Mouse (Mus musculus) lung, postnatal 0 days (tissue): ENCODE measurements around the gene Tdgf1. TPM values are rescaled to one million over a fixed set of nuclear protein-coding genes. Genes with fewer than 3 reads are reported as not detected.

Experiments used
- ATAC-seq: fragments of 200-750 bp; cut with Nextera tagmentation; 2 replicates; pipeline ENCODE4 v1.8.0; 2017; ENCODE audit warnings: moderate library complexity
- DNase-seq: peaks from one replicate; pipeline ENCODE4 v3.0.0-alpha.2; 2016; ENCODE audit warnings: low spot score
- H3K27ac ChIP-seq: fragments of 300-500 bp; sonication (generic); 2 replicates; pipeline ENCODE4 v1.5.1; 2014; ENCODE audit warnings: antibody characterized with exemption, mild to moderate bottlenecking, low read length, mixed read lengths
- H3K27me3 ChIP-seq: fragments of 300-500 bp; sonication (generic); replicated peaks from 2 replicates; pipeline ENCODE4 v1.6.1; 2014; ENCODE audit warnings: low read length, mixed read lengths; ENCODE audit not compliant: insufficient read depth
- H3K36me3 ChIP-seq: fragments of 300-500 bp; sonication (generic); 2 replicates; pipeline ENCODE4 v1.6.1; 2014; ENCODE audit warnings: low read length, mixed read lengths; ENCODE audit not compliant: insufficient read depth
- H3K4me1 ChIP-seq: fragments of 300-500 bp; sonication (generic); 2 replicates; pipeline ENCODE4 v1.6.1; 2014; ENCODE audit warnings: antibody characterized with exemption, low read depth, low read length, mixed read lengths; ENCODE audit not compliant: insufficient read depth
- H3K4me2 ChIP-seq: fragments of 300-500 bp; sonication (generic); replicated peaks from 2 replicates; pipeline ENCODE4 v1.6.1; 2014; ENCODE audit warnings: low read depth, mild to moderate bottlenecking, low read length, moderate library complexity, mixed read lengths
- H3K4me3 ChIP-seq: fragments of 300-500 bp; sonication (generic); 2 replicates; pipeline ENCODE4 v1.5.1; 2014; ENCODE audit warnings: low read depth, low read length
- H3K9ac ChIP-seq: fragments of 300-500 bp; sonication (generic); replicated peaks from 2 replicates; pipeline ENCODE4 v1.6.1; 2014; ENCODE audit warnings: low read depth, mild to moderate bottlenecking
- H3K9me3 ChIP-seq: fragments of 300-500 bp; sonication (generic); 2 replicates; pipeline ENCODE4 v1.6.1; 2016; ENCODE audit warnings: low read length, mixed read lengths
- CTCF ChIP-seq: IDR thresholded peaks from 2 replicates; pipeline ENCODE4 v1.5.1; 2016; ENCODE audit warnings: antibody characterized with exemption, mild to moderate bottlenecking
- EP300 ChIP-seq: IDR thresholded peaks from 2 replicates; pipeline ENCODE4 v1.6.1; 2016; ENCODE audit warnings: antibody characterized with exemption, mild to moderate bottlenecking, control low read depth
- WGBS: fragments of 180-500 bp; shearing (Covaris S2); extraction: QIAGEN DNeasy Blood & Tissue Kit; methylation state at CpG from one replicate; pipeline ENCODE4 v1.1.7; 2014; 5-methylcytosine and 5-hydroxymethylcytosine counted together
- polyA plus RNA-seq: library from polyadenylated mRNA; unstranded; fragments of >200 nt; fragmentation: Nextera tagmentation; extraction: Ambion mirVana; gene quantifications from 2 replicates; pipeline ENCODE4 v1.2.1, GENCODE M21; 2015

Tdgf1 gene
- polyA plus RNA-seq, 1 experiment from 2014 or later = 0.19 TPM

DNA sequence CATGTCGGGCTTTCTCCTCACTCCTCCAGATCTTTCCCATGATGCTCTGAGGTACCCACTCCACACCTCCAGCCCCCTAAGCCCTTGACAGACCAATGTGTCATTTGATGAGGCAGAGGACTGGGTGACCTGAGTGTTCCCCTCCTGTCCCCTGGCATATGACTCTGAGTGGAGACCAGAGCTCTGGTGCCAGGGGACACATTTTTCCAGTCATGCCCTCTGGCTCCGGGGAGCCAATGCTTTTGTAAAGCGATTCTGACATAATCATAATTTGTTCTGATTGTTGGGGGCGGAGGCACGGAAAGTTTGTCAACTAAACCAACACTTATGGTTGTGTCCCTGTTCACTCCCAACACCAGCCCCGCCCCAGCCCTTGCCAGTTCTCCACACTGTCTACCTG, 10.0 kb upstream of the Tdgf1 start:
- DNase-seq (no peak), ATAC-seq (no peak)
- H3K9ac ChIP-seq = no peak overlapping the region
- H3K4me2 ChIP-seq = no peak overlapping the region
- TF ChIP-seq CTCF (no peak), EP300 (no peak)
- no peaks in the 10 kb centered on the region for H3K36me3 ChIP-seq
- H3K9me3 ChIP-seq = no peaks in the 10 kb centered on the region
- 0 out of 2 replicates have a peak, but pooled peaks cover 5% of the 10 kb centered on the region for H3K27me3 ChIP-seq
- H3K4me3 ChIP-seq = no peak overlapping the region
- peaks cover 7% of the 10 kb centered on the region; the same call in 1 of the 2 replicates for H3K4me1 ChIP-seq
- 79% methylated on average over 6 of the region's 6 CpGs for WGBS
- no peak overlapping the region for H3K27ac ChIP-seq

DNA sequence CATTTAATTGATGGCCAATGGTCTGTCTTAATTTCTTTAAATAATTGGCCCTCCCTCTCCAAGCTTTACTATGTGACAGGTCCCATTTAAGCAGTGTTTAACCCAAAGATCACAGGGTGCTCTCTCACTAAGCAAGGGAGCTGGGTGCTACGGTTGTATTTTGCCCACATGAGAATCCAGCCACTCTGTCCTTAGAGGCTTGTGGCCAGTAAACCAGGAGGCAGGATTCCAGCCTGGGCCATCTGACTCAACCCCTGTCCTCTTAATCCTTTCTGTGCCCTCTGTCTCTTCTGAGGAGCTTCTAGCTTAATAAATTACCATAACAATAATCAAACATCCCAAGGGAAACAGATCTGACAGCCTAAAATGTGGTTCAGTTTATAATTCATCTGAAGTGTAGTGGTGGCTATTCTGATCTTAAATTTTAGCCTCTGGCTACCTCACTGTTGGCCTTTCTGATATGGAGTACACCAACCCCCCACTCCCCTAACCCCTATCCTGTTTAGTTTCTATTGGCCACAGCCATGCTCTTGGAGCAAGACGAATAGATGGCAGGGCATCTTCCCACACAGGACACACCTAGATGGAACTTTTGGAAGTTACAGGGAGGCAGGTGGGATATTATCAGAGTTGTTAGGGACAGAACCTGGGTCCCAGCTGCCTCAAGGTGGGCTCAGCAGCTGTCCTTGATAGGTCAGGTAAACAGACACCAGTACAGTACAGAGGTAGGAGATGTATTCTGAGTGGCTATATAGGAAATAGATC, 8.9 kb upstream of the Tdgf1 start:
- Histone ChIP-seq H3K27me3 (0 out of 2 replicates have a peak, but pooled peaks cover 5% of the 10 kb centered on the region), H3K9ac (no peak overlapping the region), H3K4me2 (no peak overlapping the region), H3K27ac (no peak overlapping the region), H3K4me1 (peaks cover 7% of the 10 kb centered on the region; the same call in 1 of the 2 replicates), H3K4me3 (no peak overlapping the region), H3K9me3 (no peaks in the 10 kb centered on the region), H3K36me3 (no peaks in the 10 kb centered on the region)
- TF ChIP-seq CTCF (no peak), EP300 (no peak)
- DNase-seq = no peak
- WGBS = 50% methylated on average over 2 of the region's 2 CpGs
- ATAC-seq = no peak

GRCm38 (mm10) chr9:110953550-110954461, 7.8 kb upstream of the Tdgf1 start:
- H3K4me1 ChIP-seq = peaks cover 7% of the 10 kb centered on the region; the same call in 1 of the 2 replicates

GRCm38 (mm10) chr9:110952931-110953549, 7.1 kb upstream of the Tdgf1 start:
- H3K27ac ChIP-seq = no peak overlapping the region
- no peak overlapping the region for H3K9ac ChIP-seq
- H3K4me1 ChIP-seq = peaks cover 7% of the 10 kb centered on the region; the same call in 1 of the 2 replicates
- peak overlapping the region; percentile 83; the same call in 1 of the 2 replicates for H3K4me2 ChIP-seq
- TF ChIP-seq EP300 (no peak), CTCF (no peak)
- no peaks in the 10 kb centered on the region for H3K36me3 ChIP-seq
- no peaks in the 10 kb centered on the region for H3K9me3 ChIP-seq
- WGBS = 46% methylated on average over 5 of the region's 5 CpGs
- H3K27me3 ChIP-seq = 0 out of 2 replicates have a peak, but pooled peaks cover 5% of the 10 kb centered on the region
- H3K4me3 ChIP-seq = peak overlapping the region; percentile 42; the same call in 1 of the 2 replicates
- ATAC-seq (no peak), DNase-seq (no peak)

More at GRCm38 (mm10) chr9:110953550-110954461, 7.8 kb upstream of the Tdgf1 start:
- TF ChIP-seq CTCF (peak; percentile 77), EP300 (no peak)
- Histone ChIP-seq H3K36me3 (no peaks in the 10 kb centered on the region), H3K4me3 (peak overlapping the region; percentile 42), H3K27me3 (0 out of 2 replicates have a peak, but pooled peaks cover 5% of the 10 kb centered on the region), H3K4me2 (peak overlapping the region; percentile 83), H3K27ac (no peak overlapping the region), H3K9ac (no peak overlapping the region), H3K9me3 (no peaks in the 10 kb centered on the region)
- ATAC-seq = peak; percentile 57
- WGBS = 1% methylated on average over 44 of the region's 44 CpGs
- DNase-seq = peak; percentile 70

DNA sequence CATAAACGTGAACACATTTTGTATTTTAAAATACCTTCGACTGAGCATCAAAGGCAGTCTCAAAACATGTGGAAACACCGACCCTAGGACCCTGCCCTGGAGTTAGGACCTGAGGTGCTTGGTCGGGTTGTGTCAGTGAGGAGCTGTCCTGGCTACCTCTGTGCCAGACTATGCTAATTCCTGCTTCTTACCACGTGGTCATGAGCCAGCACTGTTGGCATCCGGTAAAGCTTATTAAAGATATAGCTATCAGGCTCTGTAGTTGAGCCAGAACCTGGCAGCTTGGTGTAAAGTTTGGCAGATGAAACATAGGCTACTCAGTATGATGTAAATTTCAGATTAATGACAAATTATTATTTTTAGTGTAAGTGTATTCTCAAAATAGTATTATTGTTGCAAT, 6.4 kb upstream of the Tdgf1 start:
- no peaks in the 10 kb centered on the region for H3K36me3 ChIP-seq
- H3K9ac ChIP-seq = no peak overlapping the region
- no peak overlapping the region for H3K27ac ChIP-seq
- no peak overlapping the region for H3K4me2 ChIP-seq
- peaks cover 7% of the 10 kb centered on the region; the same call in 1 of the 2 replicates for H3K4me1 ChIP-seq
- H3K9me3 ChIP-seq = no peaks in the 10 kb centered on the region
- WGBS = 47% methylated on average over 6 of the region's 6 CpGs
- no peak for ATAC-seq
- 0 out of 2 replicates have a peak, but pooled peaks cover 5% of the 10 kb centered on the region for H3K27me3 ChIP-seq
- no peak overlapping the region for H3K4me3 ChIP-seq
- DNase-seq = no peak
- TF ChIP-seq CTCF (no peak), EP300 (no peak)
